Mouse (Mus musculus) olfactory bulb, adult 2 months (tissue): ENCODE data around the gene Rft1.

Experiments
- CTCF ChIP-seq: fragments of 200-500 bp; IDR thresholded peaks from 2 replicates; pipeline ENCODE4 v1.5.1; 2012; ENCODE audit warnings: low read depth, mild to moderate bottlenecking, low read length, moderate library complexity; ENCODE audit not compliant: insufficient read depth
- POLR2A ChIP-seq: fragments of 200-500 bp; IDR thresholded peaks from 2 replicates; pipeline ENCODE4 v1.6.1; 2012; ENCODE audit warnings: mild to moderate bottlenecking, low read depth, low read length, moderate library complexity; ENCODE audit not compliant: insufficient read depth

- TF ChIP-seq POLR2A (no peak), CTCF (no peak)
Observed at GRCm38 (mm10) chr14:30609499-30609898, 44.7 kb upstream of the Rft1 start.
